Mouse (Mus musculus) right cerebral cortex, adult 2 months (tissue): Measurements from ENCODE around the gene Adgrd1.

Experiments
- DNase-seq, 2 experiments: peaks; one replicate each; pipeline ENCODE4 v3.0.0; 2021 to 2022; ENCODE audit warnings: low spot score in 2 of 2

Adgrd1 gene

GRCm38 (mm10) chr5:129096511-129096910, at the start of gene Adgrd1:
TSS of gene Adgrd1 (plus strand) at chr5:129096750.
- no peak for DNase-seq

- peak; percentile 73 to 84 for DNase-seq
Observed at GRCm38 (mm10) chr5:129049372-129049771, 47.2 kb upstream of the Adgrd1 start.

- DNase-seq, result no peak
Observed at GRCm38 (mm10) chr5:129051910-129052309, 44.6 kb upstream of the Adgrd1 start.

DNA sequence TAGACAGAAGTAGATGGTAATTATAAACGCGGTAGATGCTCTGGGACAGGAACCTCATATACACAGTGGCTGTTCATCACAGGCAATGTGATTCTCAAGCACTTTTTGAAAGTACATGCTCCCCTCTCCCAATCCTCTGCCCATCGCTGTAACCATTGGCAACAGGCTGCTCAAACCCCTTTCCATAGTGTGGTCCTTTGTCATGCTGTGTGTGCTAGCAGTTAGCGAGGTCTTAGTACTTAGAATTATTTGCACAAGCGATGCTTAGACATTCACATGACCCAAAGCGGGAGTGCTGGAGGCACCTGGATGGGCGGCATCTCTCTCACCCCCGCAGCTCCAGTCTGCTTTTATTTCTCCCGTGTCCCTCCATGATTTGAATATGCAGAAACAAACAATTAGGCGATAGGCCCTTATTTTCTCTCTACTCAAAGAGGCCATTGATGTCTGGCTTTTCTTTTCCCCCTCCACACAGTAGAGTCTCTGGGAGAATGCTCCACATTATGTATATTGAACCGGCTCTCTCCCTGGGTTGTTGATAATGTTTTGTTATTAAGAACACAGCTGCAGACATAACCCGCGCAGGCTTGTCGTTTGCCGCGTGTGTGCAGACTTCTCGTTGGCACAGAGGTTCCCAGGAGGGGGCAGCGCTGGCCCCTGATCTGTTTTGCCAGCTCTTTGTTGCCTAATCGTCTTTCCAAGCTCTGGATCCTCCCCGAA, 43.8 kb upstream of the Adgrd1 start:
- DNase-seq, result no peak

DNA sequence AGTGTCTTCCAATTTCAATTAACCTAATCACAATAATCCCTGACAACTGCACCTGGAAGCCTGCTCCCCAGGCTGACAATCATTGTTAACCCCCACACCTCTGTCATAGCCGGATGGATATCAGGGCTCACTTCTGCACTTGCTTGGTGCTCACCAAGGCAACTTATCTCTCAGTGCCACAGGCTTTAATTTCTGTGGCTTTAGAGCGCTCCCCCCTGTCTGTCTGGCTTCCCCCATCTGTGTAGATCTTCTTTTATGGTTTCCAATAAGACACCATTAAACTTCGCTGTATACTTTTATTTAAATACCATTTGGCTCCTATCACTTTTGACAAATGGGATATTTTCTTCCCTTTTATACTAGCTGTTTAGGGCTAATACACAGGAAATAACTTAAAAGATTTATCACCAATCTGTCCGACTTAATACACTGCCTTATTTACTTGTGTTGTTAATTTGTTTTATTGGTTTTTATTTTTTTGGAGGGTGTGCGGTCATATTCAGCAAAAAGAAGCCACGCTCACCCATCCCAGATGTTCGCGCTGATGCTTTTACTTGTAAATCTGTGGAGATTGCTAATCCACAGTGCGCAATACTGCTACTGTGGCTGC, 41.8 kb upstream of the Adgrd1 start:
- DNase-seq, result no peak

GRCm38 (mm10) chr5:129059116-129059515, 37.4 kb upstream of the Adgrd1 start:
- no peak for DNase-seq

DNA sequence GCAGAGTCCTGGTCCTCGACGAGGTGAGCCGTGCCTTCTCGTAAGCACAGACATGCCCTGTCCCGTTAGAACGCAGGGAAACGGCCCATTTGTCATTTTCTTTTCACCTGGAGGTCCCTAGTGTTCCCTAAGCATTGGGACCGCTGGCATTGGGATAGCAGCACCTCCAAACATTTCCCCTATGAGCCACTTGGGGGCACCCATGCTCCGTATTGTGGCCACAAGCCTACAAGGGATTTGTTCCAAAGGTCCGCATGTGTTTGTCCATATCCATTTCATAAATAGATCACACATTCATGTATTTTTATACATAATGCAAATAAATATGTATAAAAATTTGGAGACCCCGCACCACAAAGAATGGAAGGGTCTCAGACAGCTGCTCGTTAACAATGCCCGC, 35.0 kb upstream of the Adgrd1 start:
- DNase-seq, result peak; percentile 84 to 86

DNA sequence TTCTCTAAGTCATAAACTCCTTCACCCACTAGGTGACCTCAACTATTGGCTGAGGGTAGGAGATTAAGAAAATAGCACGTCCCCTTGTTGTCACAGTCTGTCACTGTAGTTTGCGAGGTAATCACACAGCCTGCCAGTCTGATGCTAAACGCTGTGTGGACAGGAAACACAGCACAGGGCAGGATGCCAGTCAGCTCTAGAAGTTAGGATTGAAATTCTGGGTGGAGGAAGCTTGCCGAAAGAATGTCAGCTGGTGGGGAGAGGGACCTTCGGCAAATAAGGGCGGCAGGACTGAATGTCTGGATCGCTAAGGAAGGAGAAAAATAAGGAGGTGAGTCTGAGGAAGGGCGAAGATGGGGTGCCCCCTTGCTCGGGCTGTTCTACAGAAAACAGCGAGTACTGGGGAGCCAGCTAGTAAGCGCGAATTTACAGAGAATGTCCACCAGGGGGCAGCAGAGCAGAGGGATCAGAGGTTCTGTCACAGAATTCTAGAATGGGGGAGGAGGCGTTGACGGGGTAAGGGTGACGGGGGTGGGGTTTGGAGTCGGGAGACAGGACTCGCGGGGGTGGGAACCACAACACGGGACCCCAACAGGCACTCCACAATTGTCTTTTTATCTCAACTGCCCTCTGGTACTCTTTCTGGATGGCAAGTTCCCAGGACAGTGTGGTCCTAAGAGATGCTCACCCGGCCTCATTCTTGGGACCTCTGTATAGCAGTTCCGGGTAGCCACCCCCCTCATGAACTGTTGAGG, 33.3 kb upstream of the Adgrd1 start:
- peak; percentile 82 to 93 for DNase-seq

- no peak for DNase-seq
Observed at GRCm38 (mm10) chr5:129063792-129064087, 32.8 kb upstream of the Adgrd1 start.

GRCm38 (mm10) chr5:129064186-129064585, 32.4 kb upstream of the Adgrd1 start:
- DNase-seq, result no peak

DNA sequence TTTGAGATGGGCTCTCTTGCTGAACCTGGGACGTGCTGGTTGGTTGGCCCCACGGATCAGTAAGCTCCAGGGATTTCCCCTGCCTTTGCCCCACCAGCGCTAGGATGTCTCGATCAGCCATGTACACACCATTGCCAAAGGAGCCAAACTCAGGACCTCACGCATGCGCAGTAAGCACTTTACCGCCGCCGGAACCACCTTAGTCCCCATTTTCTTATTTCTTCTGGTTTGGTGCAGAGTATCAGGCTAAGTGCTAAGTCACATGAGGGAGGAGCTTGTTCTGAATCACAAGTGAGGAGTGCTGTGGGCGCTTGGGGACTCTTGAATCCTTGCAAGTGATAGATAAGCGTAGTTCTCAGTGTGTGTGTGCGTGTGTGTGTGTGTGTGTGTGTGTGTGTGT, 31.2 kb upstream of the Adgrd1 start:
- DNase-seq, result no peak

DNA sequence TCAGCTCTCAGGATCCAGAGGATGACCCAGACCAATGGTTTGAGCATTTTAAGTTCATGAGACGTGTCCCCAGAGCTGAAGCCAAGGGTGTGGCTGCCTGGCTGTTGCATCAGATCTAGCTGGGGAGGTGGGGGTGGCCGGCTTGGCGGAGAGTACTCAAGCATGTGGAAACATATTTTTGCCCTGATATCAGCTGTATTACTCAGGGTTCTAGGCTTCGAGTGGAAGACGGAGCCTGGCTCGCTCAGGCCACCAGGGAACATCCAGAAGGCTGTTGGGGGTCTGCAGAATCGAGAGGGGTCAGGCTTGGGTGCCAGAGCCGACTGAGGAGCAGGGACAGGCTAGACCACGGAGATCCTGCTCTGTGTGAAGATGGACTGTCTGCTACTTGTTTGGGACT, 30.6 kb upstream of the Adgrd1 start:
- DNase-seq, result no peak

DNA sequence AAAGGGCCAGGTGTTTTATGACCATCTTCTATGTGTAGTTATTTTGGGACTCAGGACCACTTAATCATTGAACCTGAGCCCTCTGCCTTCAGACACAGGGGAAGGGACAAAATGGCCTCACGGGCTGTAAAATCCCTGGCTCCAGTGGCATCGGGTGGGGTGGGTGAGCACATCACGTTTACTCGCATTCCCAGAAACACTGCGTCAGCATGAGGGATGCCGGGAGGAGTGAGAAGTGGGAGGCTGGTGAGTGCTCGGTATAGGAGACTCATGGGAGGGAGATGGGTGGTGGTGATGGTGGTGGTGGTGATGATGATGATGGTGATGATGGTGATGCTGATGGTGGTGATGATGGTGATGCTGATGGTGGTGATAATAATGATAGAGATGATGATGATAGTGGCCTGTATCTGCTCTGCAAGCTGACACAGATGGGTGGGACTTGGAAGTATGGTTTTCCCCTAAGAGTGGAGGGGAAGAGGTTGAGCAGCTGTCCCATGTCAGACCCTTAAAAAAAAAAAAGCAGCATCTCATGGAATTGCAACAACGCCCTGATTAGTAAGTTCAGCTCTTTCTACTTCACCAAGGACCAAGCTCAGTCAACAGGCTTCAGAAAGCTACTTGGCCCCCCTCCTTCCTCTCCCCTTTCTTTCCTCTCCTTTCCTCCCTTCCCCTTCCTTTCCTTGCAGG, 29.9 kb upstream of the Adgrd1 start:
- no peak for DNase-seq

DNA sequence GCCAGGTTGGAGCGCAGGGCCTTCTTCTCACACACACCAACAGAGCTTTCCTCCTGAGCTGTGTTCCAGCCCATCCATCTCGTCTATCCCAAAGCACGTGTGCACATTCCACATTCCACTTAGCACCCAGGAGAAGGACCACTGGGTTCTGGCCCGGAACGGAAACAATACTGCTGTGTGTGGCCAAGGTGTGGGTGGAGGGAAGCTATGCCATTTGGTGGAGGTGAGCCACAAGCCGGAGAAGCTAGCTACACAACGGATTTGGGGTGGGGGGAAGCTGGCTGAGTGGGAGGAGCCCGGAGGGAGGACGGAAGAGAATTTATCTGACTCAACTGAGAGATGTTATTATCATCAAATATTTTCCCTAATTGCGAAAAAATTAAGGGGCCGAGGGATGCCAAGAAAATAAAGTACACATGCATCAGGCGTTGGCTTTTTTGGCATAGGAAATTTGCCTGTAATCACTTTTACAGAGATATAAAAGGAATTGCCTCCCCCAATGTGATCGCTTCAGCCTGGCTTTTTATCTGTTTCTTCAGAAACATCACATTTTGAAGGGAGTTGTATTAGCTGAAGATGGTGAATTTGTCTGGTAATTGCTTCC, 29.2 kb upstream of the Adgrd1 start:
- DNase-seq, result no peak

DNA sequence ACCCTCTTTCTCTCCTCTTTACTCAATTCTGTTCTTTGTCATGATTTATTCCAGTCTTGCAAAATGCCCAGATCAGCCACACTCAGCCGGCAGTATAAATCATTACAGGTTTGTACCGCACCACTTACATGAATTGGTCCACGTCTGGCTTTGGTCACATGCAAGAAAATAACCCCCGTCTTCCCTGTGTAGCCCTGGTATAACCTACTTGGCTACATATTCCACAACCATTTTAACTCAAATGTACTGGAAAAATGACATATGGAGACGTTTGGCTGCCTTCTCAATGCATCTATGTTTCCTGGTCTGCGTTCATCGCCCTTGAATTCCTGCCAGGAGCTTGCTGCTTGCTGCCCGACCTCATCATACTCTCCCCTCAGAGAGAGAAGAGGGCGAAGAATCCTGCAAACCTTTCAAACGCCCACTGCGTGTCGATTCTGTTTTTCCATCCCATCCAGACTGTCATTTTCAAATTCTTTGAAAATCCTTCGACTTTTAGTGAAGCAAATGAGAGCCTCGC, 24.7 kb upstream of the Adgrd1 start:
- no peak for DNase-seq

- no peak for DNase-seq
Observed at GRCm38 (mm10) chr5:129073404-129073803, 23.1 kb upstream of the Adgrd1 start.

DNA sequence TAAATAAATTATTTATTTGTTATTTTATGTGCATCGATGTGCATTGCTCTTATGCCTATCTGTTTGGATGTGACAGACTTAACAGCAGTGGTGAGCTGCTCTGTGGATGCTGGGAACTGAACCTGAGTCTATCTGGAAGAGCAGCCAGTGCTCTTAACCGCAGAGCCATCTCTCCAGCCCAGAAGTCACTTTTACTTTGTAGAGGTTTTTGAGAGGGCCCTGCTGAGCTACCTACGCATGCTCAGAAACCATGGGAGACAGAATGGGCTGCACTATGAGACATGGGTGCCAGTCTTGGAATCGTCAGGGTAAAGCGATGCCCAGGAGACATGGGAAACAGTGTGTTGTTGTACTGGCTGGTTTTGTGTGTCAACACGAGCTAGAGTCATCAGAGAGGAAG, 20.5 kb upstream of the Adgrd1 start:
- DNase-seq, result no peak

DNA sequence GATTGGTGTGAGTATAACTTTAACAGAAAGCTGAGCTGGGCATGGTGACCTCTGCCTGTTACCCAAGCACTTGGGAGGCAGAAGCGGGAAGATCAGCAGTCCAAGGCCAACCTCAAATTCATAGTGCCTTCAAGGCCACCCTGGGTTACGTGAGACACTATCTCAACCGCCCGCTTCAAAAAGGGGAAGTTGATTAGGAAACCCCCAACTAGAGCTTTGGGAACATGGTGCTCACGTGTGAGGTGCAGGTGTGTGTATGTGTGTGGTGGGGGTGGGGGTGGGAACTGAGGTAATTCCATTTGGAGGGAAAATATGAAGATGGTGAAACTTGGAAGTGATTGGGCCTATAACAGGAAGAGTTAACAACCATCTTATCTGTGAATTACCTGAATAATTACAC, 19.3 kb upstream of the Adgrd1 start:
- DNase-seq, result no peak

DNA sequence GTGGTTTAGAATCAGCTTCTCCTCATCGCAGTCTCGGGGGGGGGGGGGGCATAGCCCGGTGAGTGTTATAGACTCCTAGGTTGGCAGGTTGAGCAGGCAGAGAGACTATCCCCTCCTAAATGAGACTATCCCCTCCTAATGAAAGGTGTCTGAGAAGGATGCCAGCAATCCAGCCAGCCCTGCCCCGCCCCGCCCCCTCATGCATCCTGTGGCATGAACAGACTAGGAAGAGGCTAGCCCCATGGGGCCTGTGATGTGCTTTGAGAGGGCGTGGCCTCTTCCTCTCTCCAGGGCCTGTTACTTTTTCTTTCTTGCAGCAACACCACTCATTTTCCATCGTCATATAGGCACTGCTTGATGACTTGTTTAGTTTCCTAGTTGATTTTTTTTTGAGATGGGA, 15.0 kb upstream of the Adgrd1 start:
- DNase-seq, result no peak

- DNase-seq, result no peak
Observed at GRCm38 (mm10) chr5:129085153-129085552, 11.4 kb upstream of the Adgrd1 start.

- DNase-seq, result no peak
Observed at GRCm38 (mm10) chr5:129092345-129093065, 4.0 kb upstream of the Adgrd1 start.
